Mouse (Mus musculus) neural tube, embryonic 13.5 days (tissue): ENCODE data around the gene Phc3. TPM values are rescaled to one million over a fixed set of nuclear protein-coding genes. Genes with fewer than 3 reads are reported as not detected.
A peak's percentile ranks its signal among the peaks of the same experiment; 100 is the strongest.

Experiments
- ATAC-seq: fragments of 200-750 bp; cut with Nextera tagmentation; 2 replicates; pipeline ENCODE4 v1.8.0; 2017; ENCODE audit warnings: low read depth, mild to moderate bottlenecking, moderate TSS enrichment, moderate library complexity
- H3K27ac ChIP-seq: fragments of 300-500 bp; sonication (generic); replicated peaks from 2 replicates; pipeline ENCODE4 v1.5.1; 2015; ENCODE audit warnings: moderate library complexity, mild to moderate bottlenecking, inconsistent platforms
- H3K27me3 ChIP-seq: fragments of 300-500 bp; sonication (generic); 2 replicates; pipeline ENCODE4 v1.6.1; 2015; ENCODE audit warnings: mild to moderate bottlenecking, inconsistent platforms
- H3K36me3 ChIP-seq: fragments of 300-500 bp; sonication (generic); 2 replicates; pipeline ENCODE4 v1.6.1; 2015; ENCODE audit warnings: mild to moderate bottlenecking, inconsistent platforms
- H3K4me1 ChIP-seq: fragments of 300-500 bp; sonication (generic); replicated peaks from 2 replicates; pipeline ENCODE4 v1.6.1; 2015; ENCODE audit warnings: inconsistent platforms
- H3K4me2 ChIP-seq: fragments of 300-500 bp; sonication (generic); 2 replicates; pipeline ENCODE4 v1.6.1; 2015; ENCODE audit warnings: inconsistent platforms, mild to moderate bottlenecking, moderate library complexity
- H3K4me3 ChIP-seq: fragments of 300-500 bp; sonication (generic); 2 replicates; pipeline ENCODE4 v1.5.1; 2015; ENCODE audit warnings: mild to moderate bottlenecking, inconsistent platforms
- H3K9ac ChIP-seq: fragments of 300-500 bp; sonication (generic); 2 replicates; pipeline ENCODE4 v1.6.1; 2015; ENCODE audit warnings: moderate library complexity, mild to moderate bottlenecking, inconsistent platforms
- H3K9me3 ChIP-seq: fragments of 300-500 bp; sonication (generic); 2 replicates; pipeline ENCODE4 v1.6.1; 2016; ENCODE audit warnings: inconsistent platforms
- WGBS: fragments of 180-500 bp; shearing (Covaris S2); methylation state at CpG from one replicate; pipeline ENCODE4 v1.1.7; 2015; 5-methylcytosine and 5-hydroxymethylcytosine counted together
- polyA plus RNA-seq: library from polyadenylated mRNA; unstranded; fragments of >200 nt; fragmentation: Nextera tagmentation; extraction: Ambion mirVana; gene quantifications from 2 replicates; pipeline ENCODE4 v1.2.1, GENCODE M21; 2015

Gene Phc3
- polyA plus RNA-seq: 7.1 and 8.3 TPM in 2 replicates

DNA sequence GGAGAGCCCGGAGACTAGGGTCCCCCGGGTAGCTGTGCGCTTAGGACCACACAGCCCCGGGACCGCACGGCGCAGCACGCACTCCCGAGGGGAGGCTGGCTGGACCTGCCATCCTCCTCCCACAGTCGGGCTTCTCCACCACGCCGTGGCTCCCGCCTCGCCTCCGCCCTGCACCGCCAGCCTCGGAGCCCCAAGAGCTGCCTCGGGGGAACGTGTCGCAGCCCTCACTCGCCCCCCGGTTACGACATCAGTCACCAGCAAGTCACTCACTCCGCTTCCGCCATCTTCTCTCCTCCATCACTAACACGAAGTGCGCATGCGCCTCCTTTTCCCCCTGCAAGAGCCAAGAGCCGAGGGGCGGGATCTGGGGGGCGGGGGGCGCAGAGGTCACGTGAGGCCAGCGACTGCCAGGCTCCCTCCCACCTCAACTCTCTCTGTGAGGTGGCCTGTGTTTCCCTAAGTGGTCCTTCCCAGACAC lies at the start of gene Phc3:
Gene Phc3, minus strand, starts transcription at position 312 of the 478 bp plus-strand sequence.
- Histone ChIP-seq H3K9me3 (no peaks in the 10 kb centered on the region), H3K4me1 (peaks cover 14% of the 10 kb centered on the region), H3K27ac (peak within 1 kb of the TSS; percentile 93), H3K4me3 (peak within 1 kb of the TSS; percentile 98), H3K27me3 (no peaks in the 10 kb centered on the region), H3K36me3 (peaks cover 16% of the 10 kb centered on the region), H3K9ac (peak within 1 kb of the TSS; percentile 99), H3K4me2 (peak within 1 kb of the TSS; percentile 61)
- ATAC-seq: peak; percentile 96
- under 1% methylated on average over 34 of the region's 34 CpGs for WGBS

DNA sequence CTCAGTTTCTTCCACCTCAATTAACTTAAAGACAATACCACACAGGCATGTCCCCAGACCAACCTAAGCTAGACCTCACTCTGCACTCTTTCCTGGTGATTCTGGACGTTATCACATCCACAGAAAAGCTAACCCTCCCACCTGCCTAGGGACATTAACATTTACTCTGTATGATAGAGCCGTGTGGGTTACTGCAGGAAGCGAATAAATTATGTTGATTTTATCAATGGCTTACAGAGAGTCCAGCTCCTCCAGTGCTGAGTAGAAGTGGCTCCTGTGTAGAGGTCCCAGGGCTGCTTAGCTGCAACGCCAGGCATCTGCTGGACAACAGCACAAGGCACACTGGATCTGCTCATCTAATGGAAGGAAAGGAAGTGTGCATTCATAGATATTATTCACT lies 48.4 kb upstream of the Phc3 start:
- Histone ChIP-seq H3K27ac (no peak overlapping the region), H3K9me3 (no peaks in the 10 kb centered on the region), H3K4me1 (peaks cover 16% of the 10 kb centered on the region), H3K9ac (no peak overlapping the region), H3K4me2 (no peak overlapping the region), H3K36me3 (0 out of 2 replicates have a peak, but pooled peaks cover 16% of the 10 kb centered on the region), H3K27me3 (no peaks in the 10 kb centered on the region), H3K4me3 (no peak overlapping the region)
- 52% methylated on average over 4 of the region's 4 CpGs for WGBS
- no peak for ATAC-seq

DNA sequence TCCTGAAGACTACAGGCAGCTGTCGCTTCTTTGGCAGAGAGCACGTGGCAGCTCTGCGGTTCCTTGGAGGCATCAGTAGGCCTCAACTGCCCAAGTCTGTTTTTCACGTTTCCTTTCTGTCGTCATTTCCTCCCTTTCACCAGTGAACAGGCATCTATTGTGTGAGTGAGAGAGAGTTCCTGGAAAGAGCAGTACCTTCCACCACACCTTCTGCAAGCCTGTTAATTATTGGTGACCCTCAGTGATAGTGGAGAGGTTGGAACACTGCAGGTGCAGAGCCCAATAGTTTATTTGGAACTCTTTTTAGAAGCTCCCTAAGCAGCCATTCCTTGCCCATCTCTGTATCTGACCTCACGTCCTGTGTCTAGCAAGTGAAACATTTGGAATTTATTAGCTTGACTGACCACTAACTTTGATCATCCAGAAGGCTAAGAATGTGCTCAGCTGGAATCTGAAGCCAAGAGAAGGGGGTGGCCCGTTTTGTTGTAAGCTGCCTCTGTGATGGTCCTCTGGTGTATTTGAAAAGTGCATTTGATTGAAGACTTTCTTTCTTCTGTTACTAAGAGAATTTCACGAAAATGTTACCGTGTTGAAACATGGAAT lies 47.5 kb upstream of the Phc3 start:
- no peak for ATAC-seq
- 0 out of 2 replicates have a peak, but pooled peaks cover 8% of the 10 kb centered on the region for H3K36me3 ChIP-seq
- no peaks in the 10 kb centered on the region for H3K27me3 ChIP-seq
- H3K27ac ChIP-seq: no peak overlapping the region
- no peak overlapping the region for H3K4me3 ChIP-seq
- H3K4me1 ChIP-seq: peaks cover 16% of the 10 kb centered on the region
- no peak overlapping the region for H3K9ac ChIP-seq
- H3K4me2 ChIP-seq: no peak overlapping the region
- H3K9me3 ChIP-seq: no peaks in the 10 kb centered on the region
- whole genome bisulfite sequencing: 48% methylated on average over 9 of the region's 9 CpGs

DNA sequence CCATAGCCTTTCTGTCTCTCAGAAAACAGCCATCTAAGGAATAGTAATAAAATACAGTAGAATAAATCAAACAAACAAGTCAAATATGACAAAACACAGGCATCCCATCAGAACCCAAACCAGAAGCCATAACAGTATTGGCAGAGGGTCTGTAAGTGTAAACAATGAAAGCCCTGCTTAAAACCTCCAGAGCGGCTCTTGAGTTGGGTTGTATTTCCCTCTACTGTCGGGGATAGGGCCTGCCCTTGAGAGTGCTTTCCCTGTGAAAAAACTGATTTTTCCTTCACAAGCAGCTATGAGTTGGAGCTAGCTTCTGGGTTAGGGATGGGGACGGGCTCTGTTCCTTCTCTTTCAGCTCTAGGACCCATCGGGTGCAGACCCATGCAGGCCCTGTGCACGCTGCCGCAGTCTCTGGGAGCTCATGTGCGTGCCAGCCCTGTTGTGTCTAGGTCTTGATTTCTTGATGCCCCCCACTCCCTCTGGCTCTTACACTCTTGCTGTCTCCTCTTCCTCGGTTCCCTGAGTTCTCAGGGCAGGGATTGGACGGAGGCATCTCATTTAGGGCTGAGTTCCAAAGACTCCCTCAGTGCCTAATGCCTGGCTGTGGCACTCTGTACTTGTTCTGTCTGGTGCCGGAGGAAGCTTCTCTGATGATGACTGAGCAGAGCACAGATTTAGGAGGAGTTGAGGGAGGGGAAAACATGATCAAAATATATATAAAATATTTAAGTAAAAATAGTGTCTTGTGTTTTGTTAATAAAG lies 46.6 kb upstream of the Phc3 start:
- Histone ChIP-seq H3K4me1 (peaks cover 16% of the 10 kb centered on the region), H3K27ac (no peak overlapping the region), H3K27me3 (no peaks in the 10 kb centered on the region), H3K36me3 (0 out of 2 replicates have a peak, but pooled peaks cover 8% of the 10 kb centered on the region), H3K9me3 (no peaks in the 10 kb centered on the region), H3K4me2 (no peak overlapping the region), H3K9ac (no peak overlapping the region), H3K4me3 (no peak overlapping the region)
- ATAC-seq: no peak
- WGBS: 84% methylated on average over 10 of the region's 10 CpGs

DNA sequence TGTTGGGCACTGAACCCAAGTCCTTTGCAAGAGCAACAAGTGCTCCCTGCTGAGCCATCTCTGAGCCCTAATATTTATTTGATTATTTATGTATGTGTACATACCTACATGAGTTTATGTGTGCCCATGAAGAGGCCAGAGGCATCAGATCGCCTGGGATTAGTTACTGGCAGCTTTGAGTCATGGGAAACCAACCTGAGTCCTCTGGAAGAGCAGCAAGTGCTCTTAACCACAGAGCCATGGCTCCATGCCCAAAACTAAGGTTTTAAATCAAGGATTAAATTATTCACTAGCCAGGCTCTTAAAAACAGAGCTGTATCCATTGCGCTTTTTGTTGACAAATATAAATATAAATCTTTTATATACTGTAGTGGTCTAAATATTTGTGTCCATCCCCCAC lies 45.2 kb upstream of the Phc3 start:
- ATAC-seq: no peak
- Histone ChIP-seq H3K27me3 (no peaks in the 10 kb centered on the region), H3K36me3 (no peaks in the 10 kb centered on the region), H3K4me1 (peaks cover 16% of the 10 kb centered on the region), H3K4me2 (no peak overlapping the region), H3K9ac (no peak overlapping the region), H3K27ac (no peak overlapping the region), H3K4me3 (no peak overlapping the region), H3K9me3 (no peaks in the 10 kb centered on the region)
- WGBS: 92% methylated on average over 2 of the region's 2 CpGs

DNA sequence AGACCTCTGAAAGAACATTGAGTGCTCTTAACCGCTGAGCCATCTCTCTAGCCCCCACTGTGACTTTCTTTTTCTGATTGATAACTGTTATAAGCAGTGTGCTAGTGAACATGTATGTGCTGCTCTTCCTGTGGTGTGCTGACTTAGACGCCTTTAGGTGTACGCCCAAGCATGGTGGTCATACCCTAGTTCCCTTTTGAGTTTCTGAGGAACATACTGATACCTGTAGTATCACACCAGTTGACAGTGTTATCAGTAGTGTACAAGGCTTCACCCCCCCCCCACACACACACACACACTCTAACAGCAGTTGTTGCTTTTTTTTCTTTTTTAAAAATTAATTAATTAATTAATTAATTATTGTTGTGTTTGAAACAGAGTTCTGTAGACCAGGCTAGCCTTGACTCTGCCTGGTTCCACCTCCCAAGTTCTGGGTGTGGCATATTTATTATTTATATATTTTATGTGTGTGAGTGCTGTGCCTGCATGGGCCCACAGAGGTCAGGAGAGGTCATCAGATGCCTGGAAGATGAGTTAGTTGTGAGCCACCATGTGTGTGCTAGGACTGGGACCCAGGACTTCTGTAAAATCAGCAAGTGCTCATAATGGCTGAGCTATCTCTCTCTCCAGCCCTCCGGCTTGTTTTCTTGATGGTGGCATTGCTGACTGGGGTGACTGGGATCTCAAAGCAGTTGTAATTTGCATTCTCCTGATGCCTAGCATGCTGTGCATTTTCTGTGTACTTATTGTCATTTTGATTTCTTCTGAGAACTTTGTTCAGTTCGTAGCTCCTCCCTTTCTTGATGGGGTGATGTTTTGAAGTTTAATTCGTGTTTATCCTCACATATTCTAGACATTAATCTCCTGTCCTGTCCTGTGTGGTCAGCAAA lies 35.4 kb upstream of the Phc3 start:
- H3K4me2 ChIP-seq: no peak overlapping the region
- WGBS: 76% methylated on average over 6 of the region's 6 CpGs
- H3K36me3 ChIP-seq: no peaks in the 10 kb centered on the region
- no peak overlapping the region for H3K27ac ChIP-seq
- no peak for ATAC-seq
- no peaks in the 10 kb centered on the region for H3K27me3 ChIP-seq
- no peak overlapping the region for H3K9ac ChIP-seq
- H3K4me3 ChIP-seq: no peak overlapping the region
- H3K9me3 ChIP-seq: no peaks in the 10 kb centered on the region
- H3K4me1 ChIP-seq: peaks cover 13% of the 10 kb centered on the region

DNA sequence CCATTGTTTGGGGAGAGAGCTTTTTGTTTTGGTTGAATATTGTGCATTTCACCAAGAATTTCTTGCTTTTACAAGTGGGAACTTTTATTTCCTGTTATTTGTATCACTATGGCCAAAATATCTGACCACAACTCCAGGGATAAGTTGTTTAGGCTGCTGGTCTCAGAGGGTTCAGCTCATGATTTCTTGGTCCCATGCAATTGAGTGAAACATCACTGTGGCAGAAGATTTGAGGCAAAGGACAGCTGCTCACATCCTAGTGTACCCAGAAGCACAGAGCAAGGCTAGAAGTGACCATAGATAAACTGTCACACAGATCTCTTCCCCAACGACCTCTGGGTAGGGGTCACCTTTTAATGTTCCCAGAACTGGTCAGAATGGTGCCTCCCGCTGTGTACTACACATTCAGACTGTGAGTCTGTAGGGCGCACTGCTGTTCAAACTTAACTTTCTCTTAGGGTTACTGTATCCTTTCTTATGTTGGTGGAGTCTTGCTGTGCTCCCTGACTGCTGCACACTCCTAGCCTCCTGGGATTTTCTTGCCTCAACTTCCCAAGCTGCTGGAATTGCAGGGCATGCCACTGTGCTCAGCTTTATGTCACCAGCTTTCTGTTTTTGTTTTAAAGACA lies 31.9 kb upstream of the Phc3 start:
- Histone ChIP-seq H3K27ac (no peak overlapping the region), H3K9ac (no peak overlapping the region), H3K27me3 (no peaks in the 10 kb centered on the region), H3K4me2 (no peak overlapping the region), H3K4me1 (peaks cover 33% of the 10 kb centered on the region), H3K36me3 (no peaks in the 10 kb centered on the region), H3K9me3 (no peaks in the 10 kb centered on the region), H3K4me3 (no peak overlapping the region)
- ATAC-seq: no peak
- WGBS: 30% methylated on average over 3 of the region's 3 CpGs

DNA sequence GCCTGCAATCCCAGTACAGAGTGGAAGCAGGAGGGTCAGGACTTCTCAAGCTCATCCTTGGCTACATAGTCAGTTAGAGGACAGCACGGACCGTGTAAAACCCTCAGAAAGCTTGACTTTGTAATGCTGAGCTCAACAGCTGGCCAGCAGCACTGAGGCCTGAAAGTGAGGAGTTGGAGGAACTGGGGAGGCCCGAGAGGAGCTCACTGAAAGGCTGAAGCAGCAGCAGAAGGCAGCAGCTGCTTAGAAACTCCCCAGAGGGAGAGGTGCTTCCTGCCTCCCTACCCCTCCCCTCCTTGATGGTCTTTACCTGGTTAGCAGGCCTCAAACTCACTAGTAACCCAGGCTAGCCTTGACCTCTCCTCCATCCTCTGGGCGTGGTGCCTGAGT lies 30.8 kb upstream of the Phc3 start:
- no peak overlapping the region for H3K9ac ChIP-seq
- H3K4me2 ChIP-seq: no peak overlapping the region
- no peaks in the 10 kb centered on the region for H3K9me3 ChIP-seq
- no peak overlapping the region for H3K27ac ChIP-seq
- ATAC-seq: no peak
- WGBS: 25% methylated on average over 4 of the region's 4 CpGs
- no peaks in the 10 kb centered on the region for H3K36me3 ChIP-seq
- no peak overlapping the region for H3K4me3 ChIP-seq
- H3K27me3 ChIP-seq: no peaks in the 10 kb centered on the region
- peaks cover 33% of the 10 kb centered on the region for H3K4me1 ChIP-seq

DNA sequence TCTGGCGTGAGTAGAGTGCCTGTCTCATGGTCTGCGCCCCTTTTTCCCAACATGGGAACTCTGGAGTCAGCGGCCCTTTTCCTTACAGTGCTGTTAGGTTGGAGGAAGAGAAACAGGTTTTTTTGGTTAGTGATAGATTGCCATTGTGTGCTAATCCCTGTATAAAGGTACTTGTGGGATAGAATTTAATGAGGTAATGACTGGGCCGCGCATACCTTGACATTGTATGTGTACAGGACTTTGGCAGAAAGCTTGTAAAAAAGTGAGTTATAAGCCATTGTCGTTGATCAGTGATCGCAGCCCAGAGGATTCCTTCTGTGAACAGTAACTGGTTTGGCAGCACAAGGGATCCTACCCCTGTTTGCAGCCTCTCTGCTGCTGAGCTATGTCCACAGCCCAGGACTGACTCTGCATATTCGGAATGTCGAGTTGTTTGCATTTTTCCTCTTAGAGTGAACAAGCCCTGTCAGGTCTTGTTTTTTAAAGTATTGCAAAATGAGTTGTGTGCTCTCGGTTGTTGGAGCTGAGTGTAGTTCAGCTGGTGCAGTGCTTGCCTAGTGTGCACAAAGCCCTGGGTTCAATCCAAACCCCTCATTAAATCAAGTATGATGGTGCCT lies 30.3 kb upstream of the Phc3 start:
- peaks cover 38% of the 10 kb centered on the region for H3K4me1 ChIP-seq
- no peak overlapping the region for H3K4me2 ChIP-seq
- WGBS: 63% methylated on average over 10 of the region's 10 CpGs
- no peaks in the 10 kb centered on the region for H3K36me3 ChIP-seq
- H3K27ac ChIP-seq: no peak overlapping the region
- H3K9ac ChIP-seq: no peak overlapping the region
- H3K9me3 ChIP-seq: no peaks in the 10 kb centered on the region
- no peak for ATAC-seq
- H3K27me3 ChIP-seq: no peaks in the 10 kb centered on the region
- no peak overlapping the region for H3K4me3 ChIP-seq

DNA sequence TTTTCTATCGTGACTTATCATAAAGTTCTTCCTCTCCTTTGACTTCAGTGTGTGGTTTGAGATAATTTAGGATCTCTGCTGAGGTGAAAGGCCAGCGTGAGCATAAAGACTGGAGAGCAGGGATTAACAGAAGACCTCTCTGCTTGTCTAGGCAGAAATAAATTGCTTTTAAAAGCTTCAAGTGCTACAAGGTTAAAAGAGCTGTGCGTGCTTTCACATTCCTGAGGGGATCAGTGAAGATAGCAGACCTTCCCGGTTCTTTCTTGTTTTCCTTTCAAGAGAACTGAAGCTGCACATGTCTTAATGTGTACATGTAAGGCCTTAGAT lies 27.4 kb upstream of the Phc3 start:
- H3K4me1 ChIP-seq: peaks cover 38% of the 10 kb centered on the region
- H3K36me3 ChIP-seq: no peaks in the 10 kb centered on the region
- peak overlapping the region; percentile 75 for H3K4me2 ChIP-seq
- peak overlapping the region; percentile 87 for H3K9ac ChIP-seq
- no peak overlapping the region for H3K27ac ChIP-seq
- H3K9me3 ChIP-seq: no peaks in the 10 kb centered on the region
- H3K27me3 ChIP-seq: no peaks in the 10 kb centered on the region
- ATAC-seq: no peak
- H3K4me3 ChIP-seq: peak overlapping the region; percentile 92
- under 1% methylated on average over 4 of the region's 4 CpGs for whole genome bisulfite sequencing

DNA sequence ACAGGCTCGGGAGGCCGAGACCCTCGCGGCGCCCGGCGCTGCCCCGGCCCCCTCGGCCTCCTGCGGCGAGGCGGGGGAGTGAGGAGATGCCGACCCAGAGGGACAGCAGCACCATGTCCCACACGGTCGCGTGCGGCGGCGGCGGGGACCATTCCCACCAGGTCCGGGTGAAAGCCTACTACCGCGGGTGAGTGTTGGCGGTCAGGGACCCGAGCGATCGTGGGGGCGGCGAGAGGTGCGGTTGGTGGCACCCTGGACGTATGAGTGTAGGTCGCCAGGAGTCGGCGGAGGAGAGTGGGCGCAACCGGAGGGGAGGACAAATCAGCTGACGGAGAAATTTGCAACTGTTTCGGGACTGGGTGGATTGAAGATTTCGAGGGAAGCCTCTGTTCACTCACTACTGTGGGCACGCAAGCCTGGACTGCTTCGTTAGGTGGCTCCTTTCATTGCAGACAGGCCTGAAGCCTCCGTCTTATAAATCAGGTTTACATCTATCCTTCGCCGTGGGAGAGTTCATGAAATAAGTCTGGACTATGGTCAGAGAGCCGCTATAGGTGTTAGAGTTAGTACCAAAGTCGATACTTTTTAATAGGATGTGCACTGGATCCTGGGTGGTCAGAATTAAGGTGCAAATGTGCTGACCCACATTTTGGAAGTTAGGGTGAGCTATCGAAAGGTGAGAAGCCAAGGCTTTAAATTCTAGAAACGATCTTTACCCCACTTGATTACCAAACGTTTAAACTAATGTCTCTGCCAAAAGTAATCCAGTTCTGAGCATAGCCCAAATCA lies 26.9 kb upstream of the Phc3 start:
- Histone ChIP-seq H3K4me3 (peak overlapping the region; percentile 92), H3K4me2 (peak overlapping the region; percentile 75), H3K4me1 (peaks cover 34% of the 10 kb centered on the region), H3K9me3 (no peaks in the 10 kb centered on the region), H3K27me3 (no peaks in the 10 kb centered on the region), H3K36me3 (no peaks in the 10 kb centered on the region), H3K27ac (peak overlapping the region; percentile 86), H3K9ac (peak overlapping the region; percentile 87)
- ATAC-seq: peak; percentile 81
- WGBS: under 1% methylated on average over 49 of the region's 49 CpGs
